In the genomic region with DNA sequence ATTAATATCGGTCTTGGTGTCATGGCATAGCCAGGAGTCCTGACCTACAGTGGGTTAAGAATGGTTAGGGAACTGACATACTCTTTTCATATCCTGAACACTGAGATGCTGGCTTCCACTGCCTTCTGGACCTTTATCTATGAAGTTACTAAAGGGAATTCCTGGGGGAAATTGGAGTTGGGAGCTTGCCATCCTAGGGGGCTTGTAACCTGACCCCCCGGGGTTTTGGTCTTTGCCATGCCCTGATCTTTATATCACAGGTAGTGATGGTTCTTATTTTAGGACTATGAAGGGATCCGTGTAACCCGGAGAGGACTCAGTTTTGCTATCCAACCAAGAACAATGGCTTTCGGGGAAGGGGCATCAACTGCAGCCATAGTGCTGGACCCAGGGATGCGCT, we compare ENCODE assay signal across 10 mouse cellular contexts. TPM values are rescaled to one million over a fixed set of nuclear protein-coding genes. Genes with fewer than 3 reads are reported as not detected.
A peak's percentile ranks its signal among the peaks of the same experiment; 100 is the strongest.
DNase-seq lines count a peak whose midpoint lies in the region; ATAC-seq lines count a peak whose summit lies in the region.
"Had no signal": no experiment of that assay in that cellular context is flagged by ENCODE, and none has a peak within 500 bp of the region (broad histone marks: within the 10 kb centered on the region; RNA-seq: fewer than 3 reads in every experiment).

No protein-coding gene starts in this region.

- WGBS in kidney, embryonic 16.5 days, result 88% methylated on average over 6 of the region's 6 CpGs
- WGBS in hindbrain, embryonic 14.5 days, result 93% methylated on average over 6 of the region's 6 CpGs
- WGBS in midbrain, embryonic 15.5 days, result 90% methylated on average over 6 of the region's 6 CpGs

- H3K4me2 ChIP-seq in kidney, embryonic 16.5 days (replicated peaks; ENCODE audit: low read depth, low read length), result peak overlapping the region; percentile 89
- H3K4me2 ChIP-seq in hindbrain, embryonic 14.5 days (replicated peaks), result peak overlapping the region; percentile 83
- peak overlapping the region; percentile 62 for H3K4me2 ChIP-seq in midbrain, embryonic 15.5 days

- no peaks in the 10 kb centered on the region for H3K27me3 ChIP-seq in kidney, embryonic 16.5 days (ENCODE audit: insufficient read depth, low read length)
- H3K27me3 ChIP-seq in hindbrain, embryonic 14.5 days (ENCODE audit: control insufficient read depth, insufficient read depth, low read length), result no peaks in the 10 kb centered on the region
- H3K27me3 ChIP-seq in midbrain, embryonic 15.5 days (replicated peaks), result no peaks in the 10 kb centered on the region

- DNase-seq in kidney, postnatal 36 days, result no peak
- peak; percentile 68 for DNase-seq in cerebellum, adult 9-10 months
- DNase-seq in hindbrain, embryonic 14.5 days (ENCODE audit: low spot score), result no peak
- DNase-seq in gastrocnemius, adult 8-10 months (ENCODE audit: low spot score in 2 of 2), result no peak
- DNase-seq: kidney, postnatal 14 days; thymus, postnatal 14 days had no signal

- H3K27ac ChIP-seq in kidney, embryonic 16.5 days (ENCODE audit: low read length), result no peak overlapping the region
- H3K27ac ChIP-seq in hindbrain, embryonic 14.5 days, result no peak overlapping the region
- H3K27ac ChIP-seq in midbrain, embryonic 15.5 days, result no peak overlapping the region

- ATAC-seq in kidney, embryonic 16.5 days (ENCODE audit: low FRiP score, low TSS enrichment), result no peak
- ATAC-seq in hindbrain, embryonic 14.5 days (ENCODE audit: low FRiP score), result no peak
- no peak for ATAC-seq in midbrain, embryonic 15.5 days (replicated peaks)
- ATAC-seq in megakaryocyte-erythroid progenitor cell, adult 5-6 weeks (replicated peaks; ENCODE audit: low FRiP score, low TSS enrichment, poor library complexity, severe bottlenecking), result no peak
- ATAC-seq in activated CD4-positive, CD25-positive, alpha-beta regulatory T cell, adult 4 months, result no peak

- H3K9ac ChIP-seq in kidney, embryonic 16.5 days (replicated peaks; ENCODE audit: low read length), result peak overlapping the region; percentile 82; the same call in 1 of the 2 replicates
- peak overlapping the region; percentile 62; the same call in 1 of the 2 replicates for H3K9ac ChIP-seq in hindbrain, embryonic 14.5 days
- 0 out of 2 replicates have a peak overlapping the region, but pooled peaks have one; percentile 27 for H3K9ac ChIP-seq in midbrain, embryonic 15.5 days

- H3K4me3 ChIP-seq in kidney, embryonic 16.5 days (ENCODE audit: low read length), result peak overlapping the region; percentile 61
- H3K4me3 ChIP-seq in hindbrain, embryonic 14.5 days (replicated peaks; ENCODE audit: low read length), result peak overlapping the region; percentile 52
- H3K4me3 ChIP-seq in midbrain, embryonic 15.5 days, result peak overlapping the region; percentile 62

- no peaks in the 10 kb centered on the region for H3K36me3 ChIP-seq in kidney, embryonic 16.5 days (ENCODE audit: insufficient read depth, low read length)
- H3K36me3 ChIP-seq in hindbrain, embryonic 14.5 days (replicated peaks; ENCODE audit: control insufficient read depth, insufficient read depth), result no peaks in the 10 kb centered on the region
- H3K36me3 ChIP-seq in midbrain, embryonic 15.5 days (replicated peaks), result no peaks in the 10 kb centered on the region

- peaks cover 10% of the 10 kb centered on the region for H3K4me1 ChIP-seq in kidney, embryonic 16.5 days (ENCODE audit: insufficient read depth, low read length)
- peaks cover 14% of the 10 kb centered on the region for H3K4me1 ChIP-seq in hindbrain, embryonic 14.5 days (replicated peaks; ENCODE audit: control insufficient read depth, insufficient read depth, low read length)
- H3K4me1 ChIP-seq in midbrain, embryonic 15.5 days, result peaks cover 13% of the 10 kb centered on the region

- H3K9me3 ChIP-seq in kidney, embryonic 16.5 days (ENCODE audit: low read length), result no peaks in the 10 kb centered on the region
- no peaks in the 10 kb centered on the region for H3K9me3 ChIP-seq in hindbrain, embryonic 14.5 days (ENCODE audit: control insufficient read depth, low read length)
- no peaks in the 10 kb centered on the region for H3K9me3 ChIP-seq in midbrain, embryonic 15.5 days

RNA-seq across cellular contexts. Expression of a gene that starts 1.3 kb away (rescaled TPM):
- 11.9 and 15.0 TPM in 2 replicates for polyA plus RNA-seq in kidney, embryonic 16.5 days (2015; fragmentation: Nextera tagmentation; extraction: Ambion mirVana)
- 5.4 and 5.9 TPM in 2 replicates for polyA plus RNA-seq in hindbrain, embryonic 14.5 days (2014; fragmentation: Nextera tagmentation; extraction: Ambion mirVana)
- polyA plus RNA-seq in midbrain, embryonic 15.5 days (2015; fragmentation: Nextera tagmentation; extraction: Ambion mirVana), result 4.7 and 5.1 TPM in 2 replicates
- total RNA-seq in gastrocnemius, adult 8-10 months (2022), result 1 to 10 TPM; 2.2 to 2.9 (median 2.4) TPM
- total RNA-seq in megakaryocyte-erythroid progenitor cell, adult 5-6 weeks (2014; fragmentation: Nextera tagmentation), result 12.5 and 12.8 TPM in 2 replicates
- total RNA-seq in megakaryocyte-erythroid progenitor cell, adult 5-6 weeks (2017), result 15.8 and 21.7 TPM in 2 replicates
- polyA plus RNA-seq in activated CD4-positive, CD25-positive, alpha-beta regulatory T cell, adult 4 months (2017; shearing (Covaris generic)), result 10 to 100 TPM; 17.3 to 24.7 TPM

Comparison
In these comparisons a context has a peak if more than half of its experiments do, and no peak if none do; other contexts are left out.
1. H3K9ac ChIP-seq: peak in every context shown above with its lines; median percentile 82 in kidney, embryonic 16.5 days; 62 in hindbrain, embryonic 14.5 days; 27 in midbrain, embryonic 15.5 days.